Mouse (Mus musculus): ENCODE data around the gene Olfml2a. TPM values are rescaled to one million over a fixed set of nuclear protein-coding genes. Genes with fewer than 3 reads are reported as not detected.

Olfml2a gene
- polyA plus RNA-seq, 2 experiments, result 0.07 to 0.10 TPM

DNA sequence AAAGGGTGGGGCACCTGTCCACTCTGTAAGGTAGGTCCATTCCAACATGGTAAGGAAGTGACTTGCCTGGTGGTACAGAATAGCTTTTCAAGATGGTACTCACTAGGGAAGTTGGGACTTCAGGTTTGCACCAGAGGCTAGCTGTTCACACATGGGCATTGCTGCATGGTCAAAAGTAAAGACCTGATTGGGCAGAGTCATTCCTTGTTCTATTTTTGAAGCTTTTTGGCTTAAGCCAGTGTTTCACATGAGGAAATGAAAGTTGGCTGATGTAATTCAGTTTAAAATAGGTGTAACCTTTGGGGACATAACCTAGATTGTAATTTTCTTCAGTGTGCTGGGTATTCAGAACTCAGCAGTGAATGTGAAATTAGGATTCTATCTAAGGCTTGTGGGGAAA, 79.5 kb downstream of the Olfml2a start:
- Histone ChIP-seq H3K4me1 (replicated peaks; ENCODE audit: control insufficient read depth in 2 of 2, insufficient read depth in 2 of 2, low read length in 1 of 2) (peaks cover 16 to 25% of the 10 kb centered on the region in 2 experiments), H3K4me3 (ENCODE audit: insufficient read depth in 1 of 2, low read depth in 2 of 2, low read length in 2 of 2) (no peak overlapping the region), H3K9ac (replicated peaks) (no peak overlapping the region), H3K27ac (no peak overlapping the region), H3K4me2 (ENCODE audit: low read depth) (no peak overlapping the region), H3K9me3 (ENCODE audit: control insufficient read depth, low read length) (no peaks in the 10 kb centered on the region), H3K36me3 (replicated peaks; ENCODE audit: control insufficient read depth, insufficient read depth, low read depth) (peaks cover 33% of the 10 kb centered on the region), H3K27me3 (ENCODE audit: control insufficient read depth, insufficient read depth, low read length) (no peaks in the 10 kb centered on the region)
- TF ChIP-seq EP300 (IDR thresholded peaks at IDR 0.05; ENCODE audit: low read depth) (no peak), CTCF (IDR thresholded peaks at IDR 0.05; ENCODE audit: low read depth) (no peak)
- DNase-seq (ENCODE audit: low read depth in 3 of 3, low spot score in 3 of 3) (no peak), ATAC-seq (ENCODE audit: insufficient read depth) (no peak)

DNA sequence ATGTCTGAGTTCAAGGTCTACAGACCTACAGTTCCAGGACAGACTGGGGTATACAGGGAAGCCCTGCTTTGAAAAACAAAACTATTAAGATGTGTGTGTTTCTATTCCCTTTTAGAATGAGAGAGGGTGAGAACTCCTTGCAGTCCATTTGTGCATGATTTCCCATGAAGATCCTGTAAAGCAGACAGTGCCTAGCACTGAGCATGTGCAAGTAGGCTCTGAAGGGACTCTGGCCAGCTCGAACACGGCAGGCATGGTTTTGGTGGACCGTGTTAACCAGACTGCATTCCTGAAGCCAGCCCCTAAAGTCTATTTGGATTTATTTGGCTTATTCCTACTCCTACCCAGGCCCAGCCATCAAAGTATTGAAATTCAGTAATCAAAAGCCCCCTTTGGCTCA, 80.2 kb downstream of the Olfml2a start:
- no peak for DNase-seq (ENCODE audit: low read depth in 3 of 3, low spot score in 3 of 3)
- no peaks in the 10 kb centered on the region for H3K9me3 ChIP-seq (ENCODE audit: control insufficient read depth, low read length)
- H3K4me3 ChIP-seq (ENCODE audit: insufficient read depth in 1 of 2, low read depth in 2 of 2, low read length in 2 of 2), result no peak overlapping the region
- TF ChIP-seq CTCF (IDR thresholded peaks at IDR 0.05; ENCODE audit: low read depth), result no peak
- peaks cover 12 to 21% of the 10 kb centered on the region in 2 experiments for H3K4me1 ChIP-seq (replicated peaks; ENCODE audit: control insufficient read depth in 2 of 2, insufficient read depth in 2 of 2, low read length in 1 of 2)
- peaks cover 33% of the 10 kb centered on the region for H3K36me3 ChIP-seq (replicated peaks; ENCODE audit: control insufficient read depth, insufficient read depth, low read depth)
- H3K9ac ChIP-seq (replicated peaks), result no peak overlapping the region
- 70% methylated on average over 3 of the region's 3 CpGs for WGBS (ENCODE audit: insufficient replicate concordance)
- H3K4me2 ChIP-seq (ENCODE audit: low read depth), result no peak overlapping the region
- H3K27me3 ChIP-seq (ENCODE audit: control insufficient read depth, insufficient read depth, low read length), result no peaks in the 10 kb centered on the region
- ATAC-seq (ENCODE audit: insufficient read depth), result no peak
- H3K27ac ChIP-seq, result no peak overlapping the region

GRCm38 (mm10) chr2:39012768-39013279, 81.0 kb downstream of the Olfml2a start:
- H3K27ac ChIP-seq, result no peak overlapping the region
- H3K4me3 ChIP-seq (ENCODE audit: insufficient read depth in 1 of 2, low read depth in 2 of 2, low read length in 2 of 2), result no peak overlapping the region
- 76% methylated on average over 7 of the region's 7 CpGs for WGBS (ENCODE audit: insufficient replicate concordance)
- ATAC-seq (ENCODE audit: insufficient read depth) (no peak), DNase-seq (ENCODE audit: low read depth in 3 of 3, low spot score in 3 of 3) (no peak)
- H3K27me3 ChIP-seq (ENCODE audit: control insufficient read depth, insufficient read depth, low read length), result no peaks in the 10 kb centered on the region
- no peaks in the 10 kb centered on the region for H3K9me3 ChIP-seq (ENCODE audit: control insufficient read depth, low read length)
- peaks cover 33% of the 10 kb centered on the region for H3K36me3 ChIP-seq (replicated peaks; ENCODE audit: control insufficient read depth, insufficient read depth, low read depth)
- H3K4me1 ChIP-seq (replicated peaks; ENCODE audit: control insufficient read depth in 2 of 2, insufficient read depth in 2 of 2, low read length in 1 of 2), result peaks cover 9 to 18% of the 10 kb centered on the region in 2 experiments
- no peak overlapping the region for H3K9ac ChIP-seq (replicated peaks)
- no peak overlapping the region for H3K4me2 ChIP-seq (ENCODE audit: low read depth)
- TF ChIP-seq CTCF (IDR thresholded peaks at IDR 0.05; ENCODE audit: low read depth) (no peak), EP300 (IDR thresholded peaks at IDR 0.05; ENCODE audit: low read depth) (no peak)

Other genes with a start within 250 kb of the Olfml2a start
- not detected in 2 replicates for gene Nr5a1, start 217.4 kb upstream of the Olfml2a start, polyA plus RNA-seq (2012; rRNA removed)
- not detected in 2 replicates for gene Nr5a1, start 217.4 kb upstream of the Olfml2a start, polyA plus RNA-seq (2014; fragmentation: Nextera tagmentation; extraction: Ambion mirVana)
- 1.2 and 1.3 TPM in 2 replicates for gene Nr6a1, start 4.3 kb upstream of the Olfml2a start, polyA plus RNA-seq (2012; rRNA removed)
- 0.86 and 0.90 TPM in 2 replicates for gene Nr6a1, start 4.3 kb upstream of the Olfml2a start, polyA plus RNA-seq (2014; fragmentation: Nextera tagmentation; extraction: Ambion mirVana)
- gene Wdr38, start 65.5 kb downstream of the Olfml2a start, polyA plus RNA-seq (2012; rRNA removed), result 0.29 and 0.42 TPM in 2 replicates
- gene Wdr38, start 65.5 kb downstream of the Olfml2a start, polyA plus RNA-seq (2014; fragmentation: Nextera tagmentation; extraction: Ambion mirVana), result 0.29 and 0.58 TPM in 2 replicates
- 14.9 and 29.8 TPM in 2 replicates for gene Arpc5l, start 73.4 kb downstream of the Olfml2a start, polyA plus RNA-seq (2012; rRNA removed)
- 54.1 and 55.5 TPM in 2 replicates for gene Arpc5l, start 73.4 kb downstream of the Olfml2a start, polyA plus RNA-seq (2014; fragmentation: Nextera tagmentation; extraction: Ambion mirVana)
- gene Rpl35, start 73.6 kb downstream of the Olfml2a start, polyA plus RNA-seq (2012; rRNA removed), result 286 and 465 TPM in 2 replicates
- 699 and 714 TPM in 2 replicates for gene Rpl35, start 73.6 kb downstream of the Olfml2a start, polyA plus RNA-seq (2014; fragmentation: Nextera tagmentation; extraction: Ambion mirVana)
- 5.9 and 9.0 TPM in 2 replicates for gene Golga1, start 133.6 kb downstream of the Olfml2a start, polyA plus RNA-seq (2012; rRNA removed)
- 9.1 and 9.5 TPM in 2 replicates for gene Golga1, start 133.6 kb downstream of the Olfml2a start, polyA plus RNA-seq (2014; fragmentation: Nextera tagmentation; extraction: Ambion mirVana)

Measured in liver, embryonic 14.5 days (tissue).